Mouse (Mus musculus) large intestine, adult 2 months (tissue): ENCODE data around the gene Lce3b. TPM values are rescaled to one million over a fixed set of nuclear protein-coding genes. Genes with fewer than 3 reads are reported as not detected.

Experiments used
- DNase-seq: peaks from one replicate; pipeline ENCODE4 v3.0.0-alpha.2; 2012; ENCODE audit warnings: low read depth, low spot score
- WGBS: fragments of 180-500 bp; shearing (Covaris S2); methylation state at CpG from one replicate; pipeline ENCODE4 v1.1.7; 2018; 5-methylcytosine and 5-hydroxymethylcytosine counted together
- polyA plus RNA-seq: library from polyadenylated mRNA; depleted of rRNA; stranded (reverse); fragments of >200 nt; gene quantifications from 2 replicates; pipeline ENCODE4 v1.2.3, GENCODE M21; 2012; rRNA removed

The Lce3b gene
- polyA plus RNA-seq: 0.26 TPM in 1 of 2 replicates, not detected in the other

DNA sequence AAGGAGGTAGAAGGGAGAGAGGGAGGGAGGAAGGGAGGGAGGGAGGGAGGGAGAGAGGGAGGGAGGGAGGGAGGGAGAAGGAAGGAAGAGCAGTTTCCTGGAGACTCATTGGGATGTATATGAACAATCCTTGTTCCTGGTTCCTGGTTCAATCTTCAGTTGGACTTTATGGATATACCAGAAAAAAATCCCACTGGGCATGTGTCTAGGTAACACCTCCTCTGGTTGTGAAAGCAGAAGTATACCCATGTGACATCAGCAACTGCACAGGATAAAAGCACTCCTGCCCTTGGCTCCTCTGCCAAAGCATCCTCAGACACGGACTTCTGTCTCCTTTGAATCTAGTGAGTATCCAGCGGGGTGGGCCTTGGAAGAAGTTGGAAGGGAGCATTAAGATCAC, at the start of gene Lce3b:
Gene Lce3b (plus strand): TSS at position 301 of the 400 bp plus-strand sequence.
- no peak for DNase-seq
- WGBS: 57% methylated on average over 2 of the region's 2 CpGs

- WGBS: 38% methylated on average over 3 of the region's 3 CpGs
- no peak for DNase-seq
Measured at GRCm38 (mm10) chr3:92894063-92894462, 38.7 kb upstream of the Lce3b start.

DNA sequence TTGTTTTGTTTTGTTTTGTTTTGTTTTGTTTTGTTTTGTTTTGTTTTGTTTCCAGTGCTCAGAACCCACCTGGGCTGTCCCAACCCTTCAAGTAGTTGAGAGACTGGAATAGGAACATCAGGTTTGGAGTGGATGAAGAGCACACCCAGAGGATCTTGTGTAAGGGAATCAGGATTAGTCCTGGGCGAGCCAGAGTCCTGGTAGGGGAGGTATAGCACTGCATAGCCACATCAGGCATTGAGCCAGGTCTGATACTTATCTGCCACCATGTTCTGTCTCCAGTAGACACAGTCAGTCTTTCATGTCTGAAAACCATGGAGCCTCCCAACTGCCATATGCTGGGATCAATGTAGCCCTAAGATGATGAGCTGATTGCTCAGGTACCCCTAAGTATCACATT, 38.3 kb upstream of the Lce3b start:
- DNase-seq: no peak
- WGBS: 34% methylated on average over 1 of the region's 1 CpGs

DNA sequence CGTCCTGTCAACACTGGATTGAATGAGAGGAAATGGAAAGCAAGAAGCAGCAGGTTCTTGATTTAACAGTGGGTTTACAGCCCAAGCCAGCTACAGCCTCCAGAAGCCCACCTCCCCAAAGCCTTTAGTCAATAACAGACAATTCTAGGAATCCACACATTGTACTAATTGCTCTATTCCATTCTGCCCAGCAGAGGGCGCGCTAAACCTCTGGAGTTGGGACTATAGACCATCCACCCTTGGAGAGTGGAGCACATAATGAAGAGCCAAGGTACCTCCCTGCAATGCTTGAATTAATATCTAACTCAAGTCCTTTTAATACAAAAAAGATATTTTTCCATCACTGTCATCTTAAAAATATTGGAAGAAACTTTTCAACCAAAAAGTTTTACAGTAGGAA, 29.8 kb upstream of the Lce3b start:
- DNase-seq: no peak
- 18% methylated on average over 3 of the region's 3 CpGs for WGBS

DNA sequence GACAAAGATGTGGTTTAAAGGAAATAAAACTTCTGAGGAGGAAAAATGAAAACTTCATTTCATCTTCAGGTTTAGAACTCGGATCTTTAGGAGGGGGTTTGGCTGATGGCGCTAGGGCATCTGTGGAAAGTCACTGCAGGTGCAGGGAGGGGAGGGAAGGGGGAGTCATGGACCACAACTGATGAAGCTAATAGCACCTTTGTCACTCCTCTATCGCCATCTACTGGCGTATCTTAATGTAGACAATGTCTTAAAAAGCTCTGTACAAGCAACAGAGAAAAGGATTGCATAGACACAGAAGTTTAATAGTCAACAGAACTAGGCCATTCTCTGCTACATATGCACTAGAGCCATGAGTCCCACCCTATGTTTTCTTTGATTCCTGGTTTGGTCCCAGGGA, 29.1 kb upstream of the Lce3b start:
- WGBS: 39% methylated on average over 4 of the region's 4 CpGs
- no peak for DNase-seq

DNA sequence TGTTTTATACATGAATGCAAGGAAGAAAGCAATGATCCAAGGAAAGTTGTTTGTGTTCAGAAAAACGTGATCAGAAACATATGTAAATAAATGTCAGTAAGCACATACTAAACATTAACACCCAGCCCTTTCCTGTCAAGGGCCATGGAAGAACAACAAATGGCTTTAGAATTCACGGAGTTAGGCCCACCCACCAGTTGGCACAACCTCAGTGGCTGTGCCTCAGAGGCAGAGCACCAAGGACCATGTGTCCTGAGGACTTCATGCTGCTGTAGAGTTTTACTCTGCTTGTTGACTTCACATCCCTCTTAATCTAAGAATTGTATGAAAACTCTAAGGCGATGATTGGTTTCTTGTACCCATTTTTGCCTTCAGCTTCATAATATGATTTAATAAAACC, 27.6 kb upstream of the Lce3b start:
- DNase-seq: no peak
- WGBS: 37% methylated on average over 3 of the region's 3 CpGs

DNA sequence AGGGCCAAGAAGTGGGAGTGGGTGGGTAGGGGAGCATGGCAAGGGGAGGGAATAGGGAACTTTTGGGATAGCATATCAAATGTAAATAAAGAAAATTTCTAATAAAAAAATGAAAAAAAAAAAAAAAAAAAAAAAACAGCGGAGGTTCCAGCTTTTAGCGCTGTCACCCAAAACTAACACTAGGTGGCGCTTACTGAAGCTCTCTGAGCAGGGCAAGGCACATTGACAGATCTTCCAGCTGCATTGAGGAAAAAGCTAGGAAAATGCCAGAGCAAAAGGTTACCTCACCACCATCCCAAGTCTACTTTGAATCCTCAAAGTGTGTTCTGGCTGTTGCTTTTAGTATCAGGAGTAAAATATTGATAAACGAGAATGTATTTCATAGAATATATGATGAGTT, 25.2 kb upstream of the Lce3b start:
- no peak for DNase-seq
- 19% methylated on average over 4 of the region's 4 CpGs for WGBS

GRCm38 (mm10) chr3:92920364-92920763, 12.4 kb upstream of the Lce3b start:
- WGBS: 51% methylated on average over 4 of the region's 4 CpGs

GRCm38 (mm10) chr3:92926130-92926529, 6.6 kb upstream of the Lce3b start, which contains the start of gene Lce3a:
TSS of gene Lce3a (minus strand) at chr3:92926230.
- WGBS: 51% methylated on average over 2 of the region's 2 CpGs

More at GRCm38 (mm10) chr3:92920364-92920763, 12.4 kb upstream of the Lce3b start:
- peak; percentile 6 for DNase-seq

GRCm38 (mm10) chr3:92944186-92944585, 11.4 kb downstream of the Lce3b start, which contains the start of gene Lce3c:
TSS of gene Lce3c (plus strand) at chr3:92944486.
- WGBS: 21% methylated on average over 1 of the region's 1 CpGs
- no peak for DNase-seq

More at GRCm38 (mm10) chr3:92926130-92926529, 6.6 kb upstream of the Lce3b start, which contains the start of gene Lce3a:
- no peak for DNase-seq

DNA sequence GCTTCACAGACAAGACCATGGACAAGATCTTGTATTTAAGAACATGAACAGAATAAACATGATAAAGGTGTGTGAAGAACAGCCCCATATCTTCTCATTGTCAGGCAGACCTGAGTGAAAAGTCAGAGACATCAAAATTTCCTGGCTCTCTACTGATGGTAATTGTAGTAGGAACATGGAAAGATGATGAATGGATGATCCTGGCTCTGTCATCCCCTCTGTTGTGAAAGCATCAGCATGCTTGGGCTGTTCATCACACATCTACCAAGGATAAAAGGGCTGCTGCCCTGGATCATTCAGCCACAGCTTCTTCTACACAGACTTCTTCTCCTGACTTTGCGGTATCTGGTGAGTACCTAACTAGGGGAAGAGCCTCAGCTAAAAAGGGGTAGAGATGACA, 24.3 kb downstream of the Lce3b start, which contains the start of gene Lce3d:
Gene Lce3d (plus strand): TSS at position 301 of the 400 bp plus-strand sequence.
- WGBS: 94% methylated on average over 1 of the region's 1 CpGs
- no peak for DNase-seq

GRCm38 (mm10) chr3:92966761-92967160, 34.0 kb downstream of the Lce3b start, which contains the start of gene Lce3e:
TSS of gene Lce3e (plus strand) at chr3:92967061.
- WGBS: 88% methylated on average over 2 of the region's 2 CpGs
- no peak for DNase-seq

DNA sequence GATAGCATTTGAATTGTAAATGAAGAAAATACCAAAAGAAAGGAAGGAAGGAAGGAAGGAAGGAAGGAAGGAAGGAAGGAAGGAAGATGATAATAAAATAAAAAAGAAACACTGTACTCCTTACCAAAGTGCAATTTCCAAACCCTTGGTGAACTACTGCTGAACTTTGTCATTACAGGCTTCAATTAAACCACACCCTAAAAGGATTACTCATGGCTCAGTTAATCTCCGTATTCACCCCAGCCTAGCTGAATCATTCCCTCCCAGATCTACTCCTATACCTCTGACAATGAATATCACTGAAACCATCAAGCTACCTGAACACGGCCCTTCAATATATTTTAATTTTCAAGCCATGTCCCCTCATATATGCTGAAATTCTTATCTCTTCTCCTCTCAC, 45.7 kb downstream of the Lce3b start:
- 35% methylated on average over 2 of the region's 2 CpGs for WGBS
- DNase-seq: peak; percentile 37

Other genes starting within 250 kb of the Lce3b start
- not detected in 2 replicates for gene Lce1d, start 245.8 kb upstream of the Lce3b start, polyA plus RNA-seq
- gene Lce1e, start 223.9 kb upstream of the Lce3b start, polyA plus RNA-seq: not detected in 2 replicates
- not detected in 2 replicates for gene Lce1f, start 212.6 kb upstream of the Lce3b start, polyA plus RNA-seq
- not detected in 2 replicates for gene Gm38119, start 193.9 kb upstream of the Lce3b start, polyA plus RNA-seq
- gene Lce1g, start 180.6 kb upstream of the Lce3b start, polyA plus RNA-seq: not detected in 2 replicates
- not detected in 2 replicates for gene Lce1h, start 167.9 kb upstream of the Lce3b start, polyA plus RNA-seq
- not detected in 2 replicates for gene Lce1i, start 154.1 kb upstream of the Lce3b start, polyA plus RNA-seq
- not detected in 2 replicates for gene Lce1j, start 142.5 kb upstream of the Lce3b start, polyA plus RNA-seq
- gene Lce1k, start 125.1 kb upstream of the Lce3b start, polyA plus RNA-seq: not detected in 2 replicates
- not detected in 2 replicates for gene Kprp, start 105.7 kb upstream of the Lce3b start, polyA plus RNA-seq
- not detected in 2 replicates for gene Lce1l, start 81.7 kb upstream of the Lce3b start, polyA plus RNA-seq
- gene 2310050C09Rik, start 62.8 kb upstream of the Lce3b start, polyA plus RNA-seq: not detected in 2 replicates
- not detected in 2 replicates for gene Lce3a, start 6.7 kb upstream of the Lce3b start, polyA plus RNA-seq
- not detected in 2 replicates for gene Lce3c, start 11.5 kb downstream of the Lce3b start, polyA plus RNA-seq
- gene Lce3d, start 24.4 kb downstream of the Lce3b start, polyA plus RNA-seq: not detected in 2 replicates
- gene Lce3e, start 34.1 kb downstream of the Lce3b start, polyA plus RNA-seq: not detected in 2 replicates
- not detected in 2 replicates for gene Lce3f, start 59.2 kb downstream of the Lce3b start, polyA plus RNA-seq
- gene Crct1, start 82.7 kb downstream of the Lce3b start, polyA plus RNA-seq: 0.18 and 0.21 TPM in 2 replicates
- not detected in 2 replicates for gene Lce1m, start 86.1 kb downstream of the Lce3b start, polyA plus RNA-seq
- not detected in 2 replicates for gene Gm4858, start 135.8 kb downstream of the Lce3b start, polyA plus RNA-seq
- gene Crnn, start 211.8 kb downstream of the Lce3b start, polyA plus RNA-seq: not detected in 2 replicates